Mouse (Mus musculus): Measurements from ENCODE around the gene Cideb. TPM values are rescaled to one million over a fixed set of nuclear protein-coding genes. Genes with fewer than 3 reads are reported as not detected.

Cideb gene
- 10 to 100 TPM in 1 of 2 experiments, 1 to 10 TPM in 1; 4.6 to 12.0 TPM for total RNA-seq (2021)
- long read RNA-seq, experiment 1, transcript Cideb-201 (5 exons, 1,212 nt): major isoform, 11 of 12 reads
- long read RNA-seq, experiment 1, partial matches to known transcripts: 1 of 12 reads
- long read RNA-seq, experiment 1, other reads (novel, unspliced or antisense): 0 of 12 reads
- long read RNA-seq, experiment 2, transcript Cideb-201 (5 exons, 1,212 nt): major isoform, 6 of 10 reads
- long read RNA-seq, experiment 2, partial matches to known transcripts: 1 of 10 reads
- long read RNA-seq, experiment 2, other reads (novel, unspliced or antisense): 2 of 10 reads

- no peak for DNase-seq (ENCODE audit: low spot score in 2 of 2)
Observed at GRCm38 (mm10) chr14:55758363-55758784, at the start of gene Cideb. Gene Cideb (minus strand): TSS chr14:55758458.

DNA sequence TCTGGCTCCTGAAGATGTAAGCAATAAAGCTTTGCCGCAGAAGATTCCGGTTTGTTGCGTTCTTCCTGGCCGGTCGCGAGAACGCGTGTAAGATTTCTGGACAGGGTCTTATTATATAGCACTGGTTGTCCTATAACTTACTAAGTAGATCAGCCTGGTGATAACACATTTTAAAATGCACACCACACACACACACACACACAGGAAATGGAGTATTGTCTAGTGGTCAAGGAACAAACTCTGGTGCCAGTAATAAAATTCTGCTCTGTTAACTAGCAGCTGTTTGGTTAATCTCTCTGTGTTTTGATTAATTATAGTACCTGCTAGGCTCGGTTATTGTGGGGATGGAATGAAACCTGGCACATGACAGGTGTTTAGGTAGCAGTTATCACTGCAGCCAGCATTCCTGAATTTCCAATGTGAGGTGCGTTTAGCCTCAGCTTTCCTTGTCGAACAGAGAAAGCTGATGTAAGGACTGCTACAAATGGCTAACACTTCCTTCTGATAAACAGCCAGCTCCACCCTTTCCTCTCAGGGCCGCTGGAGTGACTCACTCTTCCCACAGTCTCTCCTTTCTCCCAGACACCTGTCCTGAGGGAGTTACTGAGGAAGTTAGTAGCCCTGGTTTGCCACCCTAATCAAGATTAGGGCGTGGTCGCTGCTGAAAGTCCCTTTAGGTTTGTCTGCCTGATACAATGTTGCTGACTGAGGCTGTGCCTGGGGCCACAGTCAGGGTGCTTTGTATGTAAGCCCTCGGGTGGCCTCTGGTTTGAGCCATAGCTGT lies 37.3 kb upstream of the Cideb start:
- DNase-seq (ENCODE audit: low spot score in 2 of 2): peak in 1 of 2 experiments; percentile 2

- DNase-seq (ENCODE audit: low spot score in 2 of 2): no peak
Observed at GRCm38 (mm10) chr14:55793946-55794345, 35.7 kb upstream of the Cideb start.

- no peak for DNase-seq (ENCODE audit: low spot score in 2 of 2)
Observed at GRCm38 (mm10) chr14:55793461-55793860, 35.2 kb upstream of the Cideb start.

- DNase-seq (ENCODE audit: low spot score in 2 of 2): no peak
Observed at GRCm38 (mm10) chr14:55788256-55789050, 30.2 kb upstream of the Cideb start, which contains the start of gene Ripk3. Gene Ripk3 (minus strand): TSS chr14:55788865.

DNA sequence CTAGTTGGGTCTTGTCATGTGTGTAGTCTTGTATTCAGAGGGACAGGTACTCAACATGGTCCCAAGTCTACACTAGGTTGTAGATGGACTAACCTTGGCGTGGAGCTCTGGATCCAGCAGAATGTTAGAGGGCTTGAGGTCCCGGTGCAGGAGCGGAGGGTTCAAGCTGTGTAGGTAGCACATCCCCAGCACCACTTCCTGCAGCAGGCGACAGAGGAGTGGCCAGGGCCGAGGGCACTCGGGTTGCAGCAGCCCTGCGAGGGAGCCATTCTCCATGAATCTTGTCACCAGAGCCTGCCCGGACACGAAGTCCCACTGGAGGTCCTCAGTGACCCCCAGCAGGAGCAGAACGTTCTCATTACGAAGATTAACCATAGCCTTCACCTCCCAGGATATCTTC lies 29.5 kb upstream of the Cideb start:
- no peak for DNase-seq (ENCODE audit: low spot score in 2 of 2)

DNA sequence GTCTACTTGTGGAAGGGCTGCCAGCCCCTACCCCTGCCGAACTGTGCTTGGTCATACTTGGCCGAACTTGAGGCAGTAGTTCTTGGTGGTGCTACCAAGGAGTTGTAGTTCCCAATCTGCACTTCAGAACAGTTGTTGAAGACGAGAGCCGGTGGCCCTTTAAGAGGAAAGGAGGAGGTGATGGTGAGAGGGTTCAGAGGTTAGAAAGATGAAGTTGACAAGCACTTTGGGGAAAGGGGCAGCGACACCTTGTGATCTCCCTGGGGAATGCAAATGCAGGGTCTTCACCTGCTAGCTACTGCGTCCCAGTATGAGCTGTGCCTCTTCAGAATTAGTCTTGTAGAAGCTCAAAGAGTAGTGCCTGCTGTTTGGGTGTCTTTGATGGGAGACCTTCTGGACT lies 26.9 kb upstream of the Cideb start:
- DNase-seq (ENCODE audit: low spot score in 2 of 2): peak; percentile 1 to 2

DNA sequence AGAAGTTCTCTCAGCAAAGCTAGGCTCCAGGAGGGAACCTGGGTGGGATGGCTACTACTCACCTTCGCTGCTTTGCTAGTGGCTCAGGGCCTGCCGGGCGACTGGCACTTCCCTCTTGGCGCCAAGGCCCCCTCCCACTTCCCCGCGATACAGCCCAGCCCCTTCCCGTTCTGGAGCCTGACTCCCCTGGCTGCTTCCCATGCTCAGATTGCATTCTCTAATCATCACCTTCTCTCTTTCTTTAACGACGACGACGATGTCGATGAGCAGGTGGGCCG lies 25.6 kb upstream of the Cideb start, which contains the start of gene Adcy4:
Gene Adcy4 (minus strand): TSS at position 138 of the 278 bp plus-strand sequence.
- peak; percentile 1 for DNase-seq (ENCODE audit: low spot score in 2 of 2)

DNA sequence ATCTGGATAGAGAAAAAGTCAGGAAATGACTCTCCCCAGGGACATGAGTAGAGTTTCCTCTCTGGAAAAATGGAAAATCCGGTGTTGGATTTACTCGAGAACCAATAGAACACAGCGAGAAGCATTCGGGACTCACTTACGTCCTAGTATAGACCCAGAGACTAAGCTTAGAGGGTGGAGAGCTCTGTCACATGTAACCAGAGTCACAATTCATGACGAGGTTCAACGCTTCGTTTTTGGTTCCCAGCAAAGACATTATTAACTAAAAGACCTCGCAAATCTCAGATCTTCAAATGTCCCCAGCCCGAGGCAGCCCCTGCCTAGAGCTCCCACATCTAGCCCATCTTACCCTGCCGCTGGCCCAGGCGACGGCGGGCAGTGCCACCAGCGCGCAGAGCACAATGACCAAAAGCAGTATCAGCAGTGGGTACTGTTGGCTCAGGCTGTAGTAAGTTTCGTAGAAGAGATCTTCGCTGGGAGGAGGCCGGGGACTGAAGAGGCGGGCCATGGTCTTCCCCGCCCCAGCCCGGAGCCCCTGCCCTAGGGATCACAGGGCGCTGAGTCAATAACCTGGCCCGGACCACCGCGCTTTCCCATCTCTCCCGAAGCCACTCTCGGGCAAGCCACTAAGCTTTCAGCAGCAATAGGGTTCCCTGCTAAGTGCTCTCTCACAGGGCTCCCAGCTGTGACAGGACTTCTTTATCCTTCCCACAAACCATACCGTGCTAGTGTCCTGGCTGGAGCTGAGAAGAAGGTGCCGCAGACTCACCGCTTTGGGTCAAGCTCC lies 25.1 kb upstream of the Cideb start:
- peak; percentile 2 to 3 for DNase-seq (ENCODE audit: low spot score in 2 of 2)

DNA sequence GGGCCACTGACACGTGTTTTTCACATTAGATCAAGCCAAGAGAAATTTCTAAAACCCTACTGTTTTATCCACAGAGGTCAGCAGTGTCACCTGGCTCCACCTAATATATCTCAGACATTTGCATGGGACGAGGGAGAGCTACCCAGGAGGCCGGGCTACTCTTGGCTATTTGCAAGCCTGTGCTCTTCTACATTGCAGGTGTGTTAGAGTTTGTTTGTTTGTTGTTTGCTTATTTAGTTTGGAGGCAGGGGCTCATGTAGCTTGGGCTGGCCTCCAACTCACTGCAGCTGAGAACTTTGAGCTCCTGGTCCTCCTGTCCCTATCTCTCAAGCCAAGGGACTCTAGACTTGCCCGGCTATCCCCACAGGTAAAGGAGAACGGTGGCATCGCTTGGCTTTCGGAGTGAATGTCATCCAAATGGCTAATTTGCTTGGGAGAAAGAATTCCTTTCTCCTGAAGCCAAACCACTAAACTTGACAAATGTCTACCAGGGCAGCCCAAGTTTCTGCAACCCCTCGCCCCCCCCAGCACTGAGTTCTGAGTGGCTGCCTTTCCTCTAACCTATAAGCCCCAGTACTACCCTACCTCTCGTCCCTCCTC lies 24.2 kb upstream of the Cideb start:
- peak; percentile 0 to 1 for DNase-seq (ENCODE audit: low spot score in 2 of 2)

DNA sequence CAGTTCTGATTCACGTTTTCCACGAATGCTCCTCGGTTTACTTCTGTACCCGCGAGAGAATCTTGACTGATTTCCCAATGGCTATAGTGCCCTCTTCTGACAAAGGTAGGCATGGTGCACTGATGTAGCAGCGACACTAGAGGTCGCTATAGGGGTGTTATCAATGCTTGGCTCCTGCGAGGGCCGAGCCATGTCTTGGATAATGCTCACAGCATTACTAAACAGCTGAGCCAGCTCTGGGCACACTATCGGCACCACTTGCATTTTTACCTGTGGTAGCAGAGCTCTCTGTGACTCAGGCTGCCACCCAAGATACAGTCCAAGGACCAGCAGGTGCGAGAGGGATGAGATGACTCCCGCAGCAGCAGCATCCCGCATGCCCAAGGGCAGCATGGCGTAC lies 23.1 kb upstream of the Cideb start:
- peak; percentile 10 to 13 for DNase-seq (ENCODE audit: low spot score in 2 of 2)

GRCm38 (mm10) chr14:55780736-55781135 lies 22.5 kb upstream of the Cideb start:
- DNase-seq (ENCODE audit: low spot score in 2 of 2): peak; percentile 1 to 6

DNA sequence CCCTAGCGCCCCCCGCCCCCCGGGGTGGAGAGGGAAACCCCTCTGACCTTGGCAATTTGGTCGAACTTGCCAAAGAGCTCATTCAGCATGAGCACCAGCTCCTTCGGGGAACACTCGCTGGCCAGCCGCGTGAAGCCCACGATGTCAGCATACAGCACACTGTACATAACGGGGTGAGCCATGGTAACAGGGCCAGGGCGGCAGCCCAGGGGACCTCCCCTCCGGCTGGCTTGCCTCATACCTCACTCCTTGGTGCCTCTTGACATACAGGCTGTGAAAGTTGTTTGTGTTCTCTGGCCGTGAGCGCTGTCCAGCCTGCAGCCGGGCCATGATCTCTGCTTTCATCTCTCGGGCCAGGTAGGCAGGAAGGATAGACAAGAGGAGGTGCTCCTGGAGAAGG lies 21.4 kb upstream of the Cideb start:
- peak in 1 of 2 experiments; percentile 1 for DNase-seq (ENCODE audit: low spot score in 2 of 2)

GRCm38 (mm10) chr14:55778686-55779085 lies 20.4 kb upstream of the Cideb start:
- DNase-seq (ENCODE audit: low spot score in 2 of 2): no peak

GRCm38 (mm10) chr14:55777806-55778205 lies 19.5 kb upstream of the Cideb start:
- no peak for DNase-seq (ENCODE audit: low spot score in 2 of 2)

DNA sequence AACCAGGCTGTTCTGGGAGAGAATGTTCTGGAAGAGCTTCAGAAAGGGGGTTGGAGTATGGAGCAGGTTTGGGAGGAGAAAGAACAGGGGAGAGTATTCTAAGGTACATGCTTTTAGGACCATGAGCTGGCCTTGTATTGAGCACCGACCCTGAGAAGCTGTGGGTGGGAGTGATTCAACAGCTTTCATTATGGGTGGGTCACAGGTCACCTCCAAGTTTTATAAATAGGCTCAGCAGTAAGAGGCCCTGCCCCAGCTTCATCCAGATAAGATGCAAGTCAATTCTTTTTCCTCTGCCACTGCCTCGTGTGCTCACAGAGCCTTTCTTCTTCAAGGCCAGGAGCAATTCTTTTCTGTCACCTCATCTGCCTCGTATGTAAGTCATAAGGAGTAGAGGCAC lies 18.9 kb upstream of the Cideb start:
- no peak for DNase-seq (ENCODE audit: low spot score in 2 of 2)

DNA sequence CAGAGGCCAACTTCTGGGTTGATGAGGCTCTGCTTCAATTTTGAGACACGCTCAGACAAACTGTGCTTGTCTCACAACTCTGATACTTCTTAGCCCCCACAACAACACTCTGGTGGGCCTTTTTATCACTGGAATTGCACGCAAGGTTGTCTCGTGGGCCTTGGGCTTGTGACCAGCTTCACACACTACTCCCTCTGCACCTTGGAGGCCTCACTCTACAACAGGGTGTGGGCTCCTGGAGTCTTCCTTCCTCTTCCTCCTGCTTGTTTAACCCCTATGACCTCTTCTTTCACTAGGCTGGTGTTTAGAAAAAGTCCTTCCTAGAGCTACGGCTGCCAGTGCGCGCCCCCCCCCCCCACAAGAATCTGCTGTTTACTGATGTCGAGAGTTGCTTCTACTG lies 18.5 kb upstream of the Cideb start:
- DNase-seq (ENCODE audit: low spot score in 2 of 2): no peak

- no peak for DNase-seq (ENCODE audit: low spot score in 2 of 2)
Observed at GRCm38 (mm10) chr14:55769087-55769703, 10.9 kb upstream of the Cideb start.

- DNase-seq (ENCODE audit: low spot score in 2 of 2): no peak
Observed at GRCm38 (mm10) chr14:55768555-55768954, 10.3 kb upstream of the Cideb start.
